Mouse (Mus musculus) right cerebral cortex, postnatal 10 days (tissue): Measurements from ENCODE around the gene Mccc1.

Source experiments
- DNase-seq, 2 experiments: peaks; one replicate each; pipeline ENCODE4 v3.0.0; 2021; ENCODE audit warnings: low spot score in 2 of 2

Gene Mccc1

GRCm38 (mm10) chr3:35918229-35918628 is 82.2 kb downstream of the Mccc1 start:
- DNase-seq, result no peak
